In genomic region chr3:139859966-139860635, GRCm38 (mm10) we compare ENCODE assay signal across 9 mouse cellular contexts.
DNase-seq lines count a peak whose midpoint lies in the region; ATAC-seq and TF ChIP-seq lines count a peak whose summit lies in the region.
"Had no signal": no experiment of that assay in that cellular context is flagged by ENCODE, and none has a peak within 500 bp of the region (broad histone marks: within the 10 kb centered on the region; RNA-seq: fewer than 3 reads in every experiment).

No protein-coding gene starts in this region.

- 45% methylated on average over 16 of the region's 16 CpGs for WGBS in lung, postnatal 0 days

- H3K27ac ChIP-seq in lung, postnatal 0 days (ENCODE audit: low read length): no peak overlapping the region

- no peak for DNase-seq in lung, postnatal 0 days (ENCODE audit: low spot score)
- DNase-seq in lung, postnatal 36 days: no peak
- peak; percentile 85 for DNase-seq in forelimb bud, embryonic 11.5 days (ENCODE audit: low read depth, low spot score)
- no peak for DNase-seq in left cerebral cortex, adult 11 months (ENCODE audit: low spot score)
- DNase-seq in urinary bladder, postnatal 14 days (ENCODE audit: low spot score): no peak
- DNase-seq: cerebellum, postnatal 14 days had no signal

- peak overlapping the region; percentile 12; the same call in 1 of the 2 replicates for H3K4me2 ChIP-seq in lung, postnatal 0 days (replicated peaks; ENCODE audit: low read depth, low read length)

- no peak for TF ChIP-seq CTCF in lung, postnatal 0 days (IDR thresholded peaks at IDR 0.05)

- H3K4me1 ChIP-seq in lung, postnatal 0 days (ENCODE audit: insufficient read depth, low read depth, low read length): no peaks in the 10 kb centered on the region

- H3K9me3 ChIP-seq in lung, postnatal 0 days (ENCODE audit: low read length): no peaks in the 10 kb centered on the region

- H3K4me3 ChIP-seq in lung, postnatal 0 days (ENCODE audit: low read depth, low read length): no peak overlapping the region

- ATAC-seq in lung, postnatal 0 days: no peak
- peak; percentile 71 for ATAC-seq in megakaryocyte progenitor cell, adult 5-6 weeks (replicated peaks; ENCODE audit: poor library complexity)
- no peak for ATAC-seq in erythroblast, adult 5-6 weeks (replicated peaks; ENCODE audit: low FRiP score, poor library complexity, severe bottlenecking)
- ATAC-seq: Patski had no signal

- no peak for TF ChIP-seq EP300 in lung, postnatal 0 days (IDR thresholded peaks at IDR 0.05)

- H3K27me3 ChIP-seq in lung, postnatal 0 days (replicated peaks; ENCODE audit: insufficient read depth, low read length): no peaks in the 10 kb centered on the region
- H3K27me3 ChIP-seq: Patski had no signal

- no peaks in the 10 kb centered on the region for H3K36me3 ChIP-seq in lung, postnatal 0 days (ENCODE audit: insufficient read depth, low read length)

- no peak overlapping the region for H3K9ac ChIP-seq in lung, postnatal 0 days (replicated peaks; ENCODE audit: low read depth)
